Mouse (Mus musculus) liver, embryonic 14.5 days (tissue): ENCODE data around the gene Olfr763.

Experiments used
- CTCF ChIP-seq: IDR thresholded peaks from 2 replicates; pipeline ENCODE4 v1.5.1; 2016; ENCODE audit warnings: antibody characterized with exemption, low read depth, control low read depth
- EP300 ChIP-seq: IDR thresholded peaks from 2 replicates; pipeline ENCODE4 v1.6.1; 2016; ENCODE audit warnings: antibody characterized with exemption, low read depth

DNA sequence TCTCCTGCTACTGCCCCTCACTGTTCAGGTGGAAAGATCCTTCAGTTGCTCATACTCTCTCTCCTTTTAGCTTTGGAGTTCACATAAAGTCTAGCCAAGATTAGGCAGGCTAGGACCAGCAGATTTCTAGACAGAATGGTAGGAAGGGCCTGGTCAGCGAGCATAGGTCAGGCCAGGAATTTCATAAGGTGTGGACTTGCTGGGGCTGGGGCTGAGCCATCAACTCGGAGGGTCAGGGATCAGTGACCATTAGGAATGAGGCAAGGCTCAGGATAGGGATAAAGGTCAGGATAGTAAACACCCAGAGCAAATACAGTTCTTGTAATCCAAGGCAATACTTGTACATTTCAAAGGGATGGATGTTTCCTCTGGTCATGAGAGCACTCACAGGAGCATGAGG is 45.6 kb upstream of the Olfr763 start:
- TF ChIP-seq CTCF: no peak
- no peak for TF ChIP-seq EP300
